Mouse (Mus musculus): ENCODE results near the gene Smpdl3a. TPM values are rescaled to one million over a fixed set of nuclear protein-coding genes. Genes with fewer than 3 reads are reported as not detected.

Gene Smpdl3a
- polyA plus RNA-seq (2015; fragmentation: Nextera tagmentation; extraction: Ambion mirVana): 36.7 and 41.4 TPM in 2 replicates

- H3K4me3 ChIP-seq (ENCODE audit: low read length): peak within 1 kb of the TSS; percentile 50
- H3K9ac ChIP-seq (ENCODE audit: low read depth, low read length): peak within 1 kb of the TSS; percentile 72
- 81% methylated on average over 7 of the region's 7 CpGs for WGBS
- H3K27me3 ChIP-seq (replicated peaks; ENCODE audit: control insufficient read depth, insufficient read depth, low read length): no peaks in the 10 kb centered on the region
- no peaks in the 10 kb centered on the region for H3K36me3 ChIP-seq (ENCODE audit: control insufficient read depth, insufficient read depth, low read length)
- H3K4me2 ChIP-seq (ENCODE audit: low read length): peak within 1 kb of the TSS; percentile 91
- peaks cover 3% of the 10 kb centered on the region; the same call in 1 of the 2 replicates for H3K9me3 ChIP-seq (ENCODE audit: control insufficient read depth, low read length)
- H3K27ac ChIP-seq (ENCODE audit: low read depth, low read length): peak within 1 kb of the TSS; percentile 62
- peak; percentile 9 for ATAC-seq
- peaks cover 7% of the 10 kb centered on the region for H3K4me1 ChIP-seq (ENCODE audit: control insufficient read depth, insufficient read depth, low read depth, low read length)
These were observed at the start of gene Smpdl3a for GRCm38 (mm10) chr10:57794018-57794417. TSS of gene Smpdl3a (plus strand) at chr10:57794335.

- Histone ChIP-seq H3K36me3 (ENCODE audit: control insufficient read depth, insufficient read depth, low read length) (no peaks in the 10 kb centered on the region), H3K9ac (ENCODE audit: low read depth, low read length) (no peak overlapping the region), H3K4me3 (ENCODE audit: low read length) (no peak overlapping the region), H3K27ac (ENCODE audit: low read depth, low read length) (no peak overlapping the region), H3K4me2 (ENCODE audit: low read length) (no peak overlapping the region), H3K27me3 (replicated peaks; ENCODE audit: control insufficient read depth, insufficient read depth, low read length) (no peaks in the 10 kb centered on the region), H3K4me1 (ENCODE audit: control insufficient read depth, insufficient read depth, low read depth, low read length) (no peaks in the 10 kb centered on the region), H3K9me3 (ENCODE audit: control insufficient read depth, low read length) (no peaks in the 10 kb centered on the region)
- no peak for ATAC-seq
These were observed 48.7 kb upstream of the Smpdl3a start for GRCm38 (mm10) chr10:57745452-57745851.

- Histone ChIP-seq H3K27me3 (replicated peaks; ENCODE audit: control insufficient read depth, insufficient read depth, low read length) (no peaks in the 10 kb centered on the region), H3K4me1 (ENCODE audit: control insufficient read depth, insufficient read depth, low read depth, low read length) (no peaks in the 10 kb centered on the region), H3K36me3 (ENCODE audit: control insufficient read depth, insufficient read depth, low read length) (no peaks in the 10 kb centered on the region), H3K9me3 (ENCODE audit: control insufficient read depth, low read length) (no peaks in the 10 kb centered on the region), H3K4me2 (ENCODE audit: low read length) (no peak overlapping the region), H3K27ac (ENCODE audit: low read depth, low read length) (no peak overlapping the region), H3K4me3 (ENCODE audit: low read length) (no peak overlapping the region), H3K9ac (ENCODE audit: low read depth, low read length) (no peak overlapping the region)
- ATAC-seq: no peak
These were observed 47.0 kb upstream of the Smpdl3a start for GRCm38 (mm10) chr10:57747127-57747526.

GRCm38 (mm10) chr10:57753343-57753742 is 40.8 kb upstream of the Smpdl3a start:
- Histone ChIP-seq H3K9ac (ENCODE audit: low read depth, low read length) (no peak overlapping the region), H3K27me3 (replicated peaks; ENCODE audit: control insufficient read depth, insufficient read depth, low read length) (no peaks in the 10 kb centered on the region), H3K9me3 (ENCODE audit: control insufficient read depth, low read length) (no peaks in the 10 kb centered on the region), H3K4me2 (ENCODE audit: low read length) (no peak overlapping the region), H3K4me1 (ENCODE audit: control insufficient read depth, insufficient read depth, low read depth, low read length) (no peaks in the 10 kb centered on the region), H3K4me3 (ENCODE audit: low read length) (no peak overlapping the region), H3K36me3 (ENCODE audit: control insufficient read depth, insufficient read depth, low read length) (no peaks in the 10 kb centered on the region), H3K27ac (ENCODE audit: low read depth, low read length) (no peak overlapping the region)
- WGBS: 91% methylated on average over 1 of the region's 1 CpGs
- ATAC-seq: no peak

GRCm38 (mm10) chr10:57755201-57755736 is 38.9 kb upstream of the Smpdl3a start:
- WGBS: 97% methylated on average over 2 of the region's 2 CpGs
- H3K4me1 ChIP-seq (ENCODE audit: control insufficient read depth, insufficient read depth, low read depth, low read length): no peaks in the 10 kb centered on the region
- H3K9me3 ChIP-seq (ENCODE audit: control insufficient read depth, low read length): 0 out of 2 replicates have a peak, but pooled peaks cover 3% of the 10 kb centered on the region
- H3K36me3 ChIP-seq (ENCODE audit: control insufficient read depth, insufficient read depth, low read length): no peaks in the 10 kb centered on the region
- no peak overlapping the region for H3K4me2 ChIP-seq (ENCODE audit: low read length)
- no peak overlapping the region for H3K9ac ChIP-seq (ENCODE audit: low read depth, low read length)
- no peak overlapping the region for H3K27ac ChIP-seq (ENCODE audit: low read depth, low read length)
- ATAC-seq: no peak
- H3K27me3 ChIP-seq (replicated peaks; ENCODE audit: control insufficient read depth, insufficient read depth, low read length): no peaks in the 10 kb centered on the region
- H3K4me3 ChIP-seq (ENCODE audit: low read length): no peak overlapping the region

- Histone ChIP-seq H3K4me2 (ENCODE audit: low read length) (no peak overlapping the region), H3K27me3 (replicated peaks; ENCODE audit: control insufficient read depth, insufficient read depth, low read length) (no peaks in the 10 kb centered on the region), H3K4me1 (ENCODE audit: control insufficient read depth, insufficient read depth, low read depth, low read length) (no peaks in the 10 kb centered on the region), H3K4me3 (ENCODE audit: low read length) (no peak overlapping the region), H3K36me3 (ENCODE audit: control insufficient read depth, insufficient read depth, low read length) (no peaks in the 10 kb centered on the region), H3K27ac (ENCODE audit: low read depth, low read length) (no peak overlapping the region), H3K9ac (ENCODE audit: low read depth, low read length) (no peak overlapping the region), H3K9me3 (ENCODE audit: control insufficient read depth, low read length) (0 out of 2 replicates have a peak, but pooled peaks cover 3% of the 10 kb centered on the region)
- no peak for ATAC-seq
- 94% methylated on average over 2 of the region's 2 CpGs for WGBS
These were observed 35.1 kb upstream of the Smpdl3a start for GRCm38 (mm10) chr10:57758999-57759398.

GRCm38 (mm10) chr10:57760694-57761093 is 33.4 kb upstream of the Smpdl3a start:
- WGBS: 71% methylated on average over 3 of the region's 3 CpGs
- Histone ChIP-seq H3K4me1 (ENCODE audit: control insufficient read depth, insufficient read depth, low read depth, low read length) (no peaks in the 10 kb centered on the region), H3K9me3 (ENCODE audit: control insufficient read depth, low read length) (0 out of 2 replicates have a peak, but pooled peaks cover 3% of the 10 kb centered on the region), H3K4me2 (ENCODE audit: low read length) (no peak overlapping the region), H3K27ac (ENCODE audit: low read depth, low read length) (no peak overlapping the region), H3K27me3 (replicated peaks; ENCODE audit: control insufficient read depth, insufficient read depth, low read length) (no peaks in the 10 kb centered on the region), H3K4me3 (ENCODE audit: low read length) (no peak overlapping the region), H3K9ac (ENCODE audit: low read depth, low read length) (no peak overlapping the region), H3K36me3 (ENCODE audit: control insufficient read depth, insufficient read depth, low read length) (no peaks in the 10 kb centered on the region)
- ATAC-seq: no peak

GRCm38 (mm10) chr10:57763044-57763443 is 31.1 kb upstream of the Smpdl3a start:
- no peak for ATAC-seq
- H3K9ac ChIP-seq (ENCODE audit: low read depth, low read length): no peak overlapping the region
- no peak overlapping the region for H3K27ac ChIP-seq (ENCODE audit: low read depth, low read length)
- 0 out of 2 replicates have a peak, but pooled peaks cover 3% of the 10 kb centered on the region for H3K9me3 ChIP-seq (ENCODE audit: control insufficient read depth, low read length)
- no peak overlapping the region for H3K4me3 ChIP-seq (ENCODE audit: low read length)
- H3K36me3 ChIP-seq (ENCODE audit: control insufficient read depth, insufficient read depth, low read length): no peaks in the 10 kb centered on the region
- WGBS: 27% methylated on average over 1 of the region's 1 CpGs
- no peak overlapping the region for H3K4me2 ChIP-seq (ENCODE audit: low read length)
- H3K27me3 ChIP-seq (replicated peaks; ENCODE audit: control insufficient read depth, insufficient read depth, low read length): no peaks in the 10 kb centered on the region
- H3K4me1 ChIP-seq (ENCODE audit: control insufficient read depth, insufficient read depth, low read depth, low read length): no peaks in the 10 kb centered on the region

GRCm38 (mm10) chr10:57783289-57784130 is 10.6 kb upstream of the Smpdl3a start:
- peak overlapping the region; percentile 30 for H3K4me3 ChIP-seq (ENCODE audit: low read length)
- H3K36me3 ChIP-seq (ENCODE audit: control insufficient read depth, insufficient read depth, low read length): no peaks in the 10 kb centered on the region
- H3K9ac ChIP-seq (ENCODE audit: low read depth, low read length): peak overlapping the region; percentile 36; the same call in 1 of the 2 replicates
- peak overlapping the region; percentile 52 for H3K4me2 ChIP-seq (ENCODE audit: low read length)
- H3K9me3 ChIP-seq (ENCODE audit: control insufficient read depth, low read length): no peaks in the 10 kb centered on the region
- peak; percentile 74 for ATAC-seq
- H3K4me1 ChIP-seq (ENCODE audit: control insufficient read depth, insufficient read depth, low read depth, low read length): peaks cover 7% of the 10 kb centered on the region
- H3K27me3 ChIP-seq (replicated peaks; ENCODE audit: control insufficient read depth, insufficient read depth, low read length): no peaks in the 10 kb centered on the region
- peak overlapping the region; percentile 88 for H3K27ac ChIP-seq (ENCODE audit: low read depth, low read length)
- WGBS: 9% methylated on average over 12 of the region's 13 CpGs
